Mouse (Mus musculus) bone marrow, adult 2 months (tissue): ENCODE measurements around the gene Prr5. TPM values are rescaled to one million over a fixed set of nuclear protein-coding genes. Genes with fewer than 3 reads are reported as not detected.

Experiments used
- H3K27ac ChIP-seq: fragments of 200-500 bp; 2 replicates; pipeline ENCODE4 v1.5.1; 2012; ENCODE audit warnings: low read depth, mild to moderate bottlenecking, control low read depth, inconsistent platforms, low read length; ENCODE audit not compliant: control insufficient read depth, poor library complexity, insufficient read depth
- H3K4me1 ChIP-seq: fragments of 200-500 bp; 2 replicates; pipeline ENCODE4 v1.6.1; 2011; ENCODE audit warnings: low read length; ENCODE audit not compliant: control insufficient read depth, insufficient read depth
- H3K4me3 ChIP-seq: fragments of 200-500 bp; replicated peaks from 2 replicates; pipeline ENCODE3; 2011; ENCODE audit warnings: mild to moderate bottlenecking, low read depth, low read length, control low read depth; ENCODE audit not compliant: control insufficient read depth
- CTCF ChIP-seq: fragments of 200-500 bp; IDR thresholded peaks from 2 replicates; pipeline ENCODE4 v1.5.1; 2011; ENCODE audit warnings: low read length, control low read depth; ENCODE audit not compliant: control insufficient read depth, insufficient read depth
- POLR2A ChIP-seq: fragments of 200-500 bp; IDR thresholded peaks from 2 replicates; pipeline ENCODE4 v1.6.1; 2011; ENCODE audit warnings: low read depth, mild to moderate bottlenecking, control low read depth, low read length, borderline replicate concordance; ENCODE audit not compliant: control insufficient read depth
- WGBS: fragments of 180-500 bp; shearing (Covaris S2); methylation state at CpG from one replicate; pipeline ENCODE4 v1.1.7; 2018; 5-methylcytosine and 5-hydroxymethylcytosine counted together
- polyA plus RNA-seq: library from polyadenylated mRNA; stranded (reverse); fragments of >200 nt; gene quantifications from 2 replicates; pipeline ENCODE4 v1.2.4, GENCODE M21; 2011; ENCODE audit warnings: low replicate concordance; ENCODE audit not compliant: missing spikeins, insufficient read depth, insufficient read length

The Prr5 gene
- polyA plus RNA-seq, 1 experiment = 8.8 TPM

GRCm38 (mm10) chr15:84671401-84672307, 2.2 kb downstream of the Prr5 start:
- no peak overlapping the region for H3K4me3 ChIP-seq
- WGBS = 48% methylated on average over 9 of the region's 9 CpGs
- no peak overlapping the region for H3K27ac ChIP-seq
- no peaks in the 10 kb centered on the region for H3K4me1 ChIP-seq
- no peak for TF ChIP-seq POLR2A
- TF ChIP-seq CTCF = peak; percentile 50

GRCm38 (mm10) chr15:84672308-84672615, 2.8 kb downstream of the Prr5 start:
- Histone ChIP-seq H3K4me3 (no peak overlapping the region), H3K4me1 (no peaks in the 10 kb centered on the region), H3K27ac (no peak overlapping the region)
- TF ChIP-seq CTCF (no peak), POLR2A (no peak)
- 73% methylated on average over 4 of the region's 4 CpGs for WGBS

GRCm38 (mm10) chr15:84672616-84673015, 3.2 kb downstream of the Prr5 start:
- TF ChIP-seq CTCF (no peak), POLR2A (no peak)
- no peaks in the 10 kb centered on the region for H3K4me1 ChIP-seq
- H3K4me3 ChIP-seq = no peak overlapping the region
- WGBS = 72% methylated on average over 3 of the region's 3 CpGs
- H3K27ac ChIP-seq = no peak overlapping the region

GRCm38 (mm10) chr15:84674329-84675067, 5.1 kb downstream of the Prr5 start:
- H3K4me1 ChIP-seq = no peaks in the 10 kb centered on the region
- no peak overlapping the region for H3K27ac ChIP-seq
- TF ChIP-seq POLR2A = no peak
- no peak overlapping the region for H3K4me3 ChIP-seq
- 78% methylated on average over 11 of the region's 11 CpGs for WGBS

GRCm38 (mm10) chr15:84675317-84675716, 5.9 kb downstream of the Prr5 start:
- TF ChIP-seq POLR2A (no peak), CTCF (no peak)
- Histone ChIP-seq H3K27ac (no peak overlapping the region), H3K4me3 (no peak overlapping the region), H3K4me1 (no peaks in the 10 kb centered on the region)
- 59% methylated on average over 8 of the region's 8 CpGs for WGBS

GRCm38 (mm10) chr15:84677943-84678342, 8.5 kb downstream of the Prr5 start:
- no peak for TF ChIP-seq CTCF
- TF ChIP-seq POLR2A = no peak
- no peaks in the 10 kb centered on the region for H3K4me1 ChIP-seq
- no peak overlapping the region for H3K27ac ChIP-seq
- H3K4me3 ChIP-seq = no peak overlapping the region
- 30% methylated on average over 11 of the region's 11 CpGs for WGBS

GRCm38 (mm10) chr15:84679090-84679489, 9.7 kb downstream of the Prr5 start:
- Histone ChIP-seq H3K4me3 (no peak overlapping the region), H3K4me1 (peaks cover 3% of the 10 kb centered on the region), H3K27ac (no peak overlapping the region)
- WGBS = 80% methylated on average over 4 of the region's 4 CpGs
- TF ChIP-seq POLR2A (no peak), CTCF (peak; percentile 48)

GRCm38 (mm10) chr15:84679794-84680193, 10.4 kb downstream of the Prr5 start:
- no peak for TF ChIP-seq POLR2A
- no peak for TF ChIP-seq CTCF
- Histone ChIP-seq H3K4me3 (no peak overlapping the region), H3K4me1 (peaks cover 3% of the 10 kb centered on the region), H3K27ac (no peak overlapping the region)
- 65% methylated on average over 3 of the region's 3 CpGs for WGBS
